ENCODE assay signal across 8 mouse cellular contexts in the genomic region with DNA sequence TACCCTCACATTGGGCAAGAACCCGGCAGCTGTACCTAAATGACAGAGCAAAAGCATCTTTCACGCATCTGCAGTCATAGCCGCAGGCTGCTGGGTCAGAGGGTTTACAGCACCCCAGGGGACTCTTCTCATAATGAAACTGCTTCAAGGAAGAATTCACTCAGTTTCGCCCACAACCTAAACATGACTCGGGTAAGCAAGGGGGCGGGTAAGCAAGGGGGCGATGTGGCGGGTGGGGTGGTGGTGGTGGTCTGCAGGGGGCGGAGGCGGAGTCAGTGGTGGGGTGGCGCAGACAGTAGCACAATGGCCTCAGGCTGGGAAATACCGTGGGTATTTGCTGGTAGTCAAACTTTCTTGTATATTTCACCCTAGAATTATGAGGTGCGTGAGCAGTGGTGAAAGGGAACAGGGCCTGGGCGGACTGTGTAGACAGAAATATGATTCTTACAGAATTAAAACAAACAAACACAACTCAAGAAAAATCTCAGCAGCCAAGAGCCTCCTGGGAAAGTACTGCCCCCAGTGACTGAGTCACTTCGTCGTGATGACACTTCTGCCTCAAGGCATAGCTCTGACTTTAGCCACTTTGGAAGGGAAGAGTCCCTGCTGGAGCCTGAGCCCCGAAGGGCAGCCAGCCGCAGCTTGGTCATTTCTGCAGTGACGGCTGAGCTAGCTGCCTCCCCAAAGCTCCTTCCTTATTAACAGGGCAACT. TPM values are rescaled to one million over a fixed set of nuclear protein-coding genes. Genes with fewer than 3 reads are reported as not detected.
A peak's percentile ranks its signal among the peaks of the same experiment; 100 is the strongest.
DNase-seq lines count a peak whose midpoint lies in the region; ATAC-seq lines count a peak whose summit lies in the region.

No protein-coding gene starts in this region.

- H3K4me3 ChIP-seq in embryonic facial prominence, embryonic 10.5 days = peak overlapping the region; percentile 42
- H3K4me3 ChIP-seq in hindbrain, embryonic 16.5 days (ENCODE audit: low read length) = peak overlapping the region; percentile 5; the same call in 1 of the 2 replicates
- H3K4me3 ChIP-seq in midbrain, embryonic 14.5 days (replicated peaks; ENCODE audit: low read depth, low read length) = 0 out of 2 replicates have a peak overlapping the region, but pooled peaks have one; percentile 5

- H3K4me2 ChIP-seq in hindbrain, embryonic 16.5 days (ENCODE audit: low read length) = peak overlapping the region; percentile 45
- peak overlapping the region; percentile 49 for H3K4me2 ChIP-seq in midbrain, embryonic 14.5 days (ENCODE audit: low read length)

- WGBS in embryonic facial prominence, embryonic 10.5 days = 18% methylated on average over 19 of the region's 19 CpGs
- WGBS in hindbrain, embryonic 16.5 days = 12% methylated on average over 19 of the region's 19 CpGs
- WGBS in midbrain, embryonic 14.5 days = 12% methylated on average over 19 of the region's 19 CpGs

- no peaks in the 10 kb centered on the region for H3K9me3 ChIP-seq in embryonic facial prominence, embryonic 10.5 days
- H3K9me3 ChIP-seq in hindbrain, embryonic 16.5 days (ENCODE audit: control insufficient read depth, low read length) = no peaks in the 10 kb centered on the region
- H3K9me3 ChIP-seq in midbrain, embryonic 14.5 days (ENCODE audit: control insufficient read depth, low read length) = no peaks in the 10 kb centered on the region

- peaks cover 21% of the 10 kb centered on the region; the same call in 1 of the 2 replicates for H3K27me3 ChIP-seq in embryonic facial prominence, embryonic 10.5 days (replicated peaks; ENCODE audit: low read depth, poor library complexity, severe bottlenecking)
- no peaks in the 10 kb centered on the region for H3K27me3 ChIP-seq in hindbrain, embryonic 16.5 days (replicated peaks; ENCODE audit: control insufficient read depth, insufficient read depth, low read length)
- H3K27me3 ChIP-seq in midbrain, embryonic 14.5 days (ENCODE audit: control insufficient read depth, insufficient read depth, low read length) = no peaks in the 10 kb centered on the region

- DNase-seq in CD4-positive, CD25-positive, alpha-beta regulatory T cell, adult 2 months (ENCODE audit: low read depth, low spot score) = peak; percentile 3
- peak; percentile 42 for DNase-seq in embryonic facial prominence, embryonic 10.5 days (ENCODE audit: low spot score)
- DNase-seq in midbrain, embryonic 14.5 days = peak; percentile 78
- DNase-seq in cerebellum, postnatal 25 days = no peak
- no peak for DNase-seq in adrenal gland, adult (ENCODE audit: inconsistent age in 2 of 2, low spot score in 1 of 2)
- DNase-seq in gastrocnemius, postnatal 14 days = no peak

- no peak for ATAC-seq in CD4-positive, CD25-positive, alpha-beta regulatory T cell, adult 4 months
- peak; percentile 57 for ATAC-seq in hindbrain, embryonic 16.5 days
- peak; percentile 54 for ATAC-seq in midbrain, embryonic 14.5 days (ENCODE audit: low FRiP score, low TSS enrichment)

- intact Hi-C loops in gastrocnemius, postnatal 14 days (cut with DNase I; ENCODE audit: low total_unique reads) = no loop called here

- peak overlapping the region; percentile 16; the same call in 1 of the 2 replicates for H3K27ac ChIP-seq in embryonic facial prominence, embryonic 10.5 days (replicated peaks)
- no peak overlapping the region for H3K27ac ChIP-seq in hindbrain, embryonic 16.5 days (ENCODE audit: low read depth, low read length)
- peak overlapping the region; percentile 41; the same call in 1 of the 2 replicates for H3K27ac ChIP-seq in midbrain, embryonic 14.5 days (replicated peaks; ENCODE audit: low read depth, low read length)

- peaks cover 30% of the 10 kb centered on the region for H3K4me1 ChIP-seq in embryonic facial prominence, embryonic 10.5 days
- peaks cover 8% of the 10 kb centered on the region for H3K4me1 ChIP-seq in hindbrain, embryonic 16.5 days (ENCODE audit: control insufficient read depth, insufficient read depth, low read depth, low read length)
- H3K4me1 ChIP-seq in midbrain, embryonic 14.5 days (ENCODE audit: control insufficient read depth, insufficient read depth, low read length) = peaks cover 8% of the 10 kb centered on the region

- peak overlapping the region; percentile 37; the same call in 1 of the 2 replicates for H3K9ac ChIP-seq in hindbrain, embryonic 16.5 days (ENCODE audit: low read depth, low read length)
- H3K9ac ChIP-seq in midbrain, embryonic 14.5 days (replicated peaks; ENCODE audit: low read length) = no peak overlapping the region

- no peaks in the 10 kb centered on the region for H3K36me3 ChIP-seq in embryonic facial prominence, embryonic 10.5 days (replicated peaks)
- no peaks in the 10 kb centered on the region for H3K36me3 ChIP-seq in hindbrain, embryonic 16.5 days (ENCODE audit: control insufficient read depth, insufficient read depth, low read length)
- H3K36me3 ChIP-seq in midbrain, embryonic 14.5 days (ENCODE audit: control insufficient read depth, insufficient read depth, low read length) = no peaks in the 10 kb centered on the region

RNA-seq across cellular contexts. Expression of gene Mex3b, which starts 55.8 kb away (rescaled TPM):
- 1 to 10 TPM; 1.8 to 2.9 TPM for polyA plus RNA-seq in CD4-positive, CD25-positive, alpha-beta regulatory T cell, adult 4 months (2017; shearing (Covaris generic))
- polyA plus RNA-seq in embryonic facial prominence, embryonic 10.5 days (2016; fragmentation: Nextera tagmentation; extraction: Ambion mirVana) = 27.8 and 30.1 TPM in 2 replicates
- 20.7 and 21.6 TPM in 2 replicates for polyA plus RNA-seq in hindbrain, embryonic 16.5 days (2015; fragmentation: Nextera tagmentation; extraction: Ambion mirVana)
- 50.8 and 51.8 TPM in 2 replicates for polyA plus RNA-seq in midbrain, embryonic 14.5 days (2014; fragmentation: Nextera tagmentation; extraction: Ambion mirVana)
- 1 to 10 TPM; 3.3 to 4.2 TPM for total RNA-seq in gastrocnemius, postnatal 14 days (2021)

Comparison
In these comparisons a context has a peak if more than half of its experiments do, and no peak if none do; other contexts are left out.
1. DNase-seq: peak in CD4-positive, CD25-positive, alpha-beta regulatory T cell, adult 2 months (single experiment), embryonic facial prominence, embryonic 10.5 days (single experiment) and midbrain, embryonic 14.5 days (single experiment); none in cerebellum, postnatal 25 days (0 of 2), adrenal gland, adult (0 of 2) and gastrocnemius, postnatal 14 days (single experiment).
2. Peak in every context shown above with its lines, with median percentiles within 50 percentile points of each other: H3K4me3 ChIP-seq.